Mouse (Mus musculus): Measurements from ENCODE around the gene Neurog2. TPM values are rescaled to one million over a fixed set of nuclear protein-coding genes. Genes with fewer than 3 reads are reported as not detected.

The Neurog2 gene
- total and polyA plus RNA-seq, 3 experiments, result 0.05 TPM; not detected in 2

DNA sequence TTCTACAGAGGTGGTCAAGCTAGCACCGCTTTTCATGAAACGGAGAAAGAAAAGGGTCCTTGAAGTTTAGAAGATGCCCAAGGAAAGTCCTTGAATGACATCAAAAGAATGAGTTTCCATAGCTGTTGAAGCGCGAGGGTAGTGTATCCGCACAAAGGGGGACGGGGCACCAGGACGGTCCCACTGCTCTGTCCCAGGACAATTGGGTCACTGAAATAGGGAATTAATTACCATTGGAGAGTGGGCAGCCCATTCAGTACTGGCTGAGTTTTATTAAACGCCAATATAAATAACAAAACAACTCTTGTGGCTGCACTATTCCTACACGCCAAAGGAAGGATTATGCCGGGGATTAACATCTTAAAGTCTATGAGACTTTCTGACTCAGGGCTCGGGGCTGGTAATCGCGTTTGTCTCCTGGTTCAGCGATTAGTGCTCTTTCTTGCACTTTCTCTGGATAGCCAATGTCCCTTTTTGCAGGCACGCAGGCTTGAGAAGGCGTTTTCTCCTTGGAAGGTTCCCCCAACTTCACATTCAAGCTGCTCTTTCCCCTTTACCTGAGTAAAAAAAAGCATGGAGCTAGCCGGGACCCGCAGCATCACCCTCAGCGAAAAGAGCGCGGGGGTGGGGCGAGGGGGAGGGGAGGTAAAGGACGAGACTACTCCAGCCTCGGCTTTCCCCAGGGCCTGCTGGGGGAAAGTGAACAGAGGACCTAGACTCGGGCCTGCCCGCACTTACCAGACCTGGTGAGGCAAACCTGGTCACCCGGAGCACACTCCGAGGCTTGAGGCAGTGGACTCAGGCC is 5.6 kb upstream of the Neurog2 start:
- Histone ChIP-seq H3K4me3 (ENCODE audit: low read depth, low read length) (no peak overlapping the region; the same call in 1 of the 2 replicates), H3K4me1 (ENCODE audit: insufficient read depth, low read depth, low read length) (peaks cover 42% of the 10 kb centered on the region), H3K27me3 (ENCODE audit: insufficient read depth, low read length) (peaks cover 61% of the 10 kb centered on the region), H3K9me3 (replicated peaks) (no peaks in the 10 kb centered on the region), H3K36me3 (replicated peaks) (no peaks in the 10 kb centered on the region)
- DNase-seq (ENCODE audit: low spot score) (no peak), ATAC-seq (ENCODE audit: extremely low read depth, insufficient number of reproducible peaks, low FRiP score, poor library complexity, severe bottlenecking) (no peak)
- no peak for TF ChIP-seq TAL1 (conservative IDR thresholded peaks at IDR 0.05; ENCODE audit: low read depth, low read length)
- no peak for TF ChIP-seq GATA2 (IDR thresholded peaks at IDR 0.05; ENCODE audit: borderline replicate concordance, low read depth, low read length)

DNA sequence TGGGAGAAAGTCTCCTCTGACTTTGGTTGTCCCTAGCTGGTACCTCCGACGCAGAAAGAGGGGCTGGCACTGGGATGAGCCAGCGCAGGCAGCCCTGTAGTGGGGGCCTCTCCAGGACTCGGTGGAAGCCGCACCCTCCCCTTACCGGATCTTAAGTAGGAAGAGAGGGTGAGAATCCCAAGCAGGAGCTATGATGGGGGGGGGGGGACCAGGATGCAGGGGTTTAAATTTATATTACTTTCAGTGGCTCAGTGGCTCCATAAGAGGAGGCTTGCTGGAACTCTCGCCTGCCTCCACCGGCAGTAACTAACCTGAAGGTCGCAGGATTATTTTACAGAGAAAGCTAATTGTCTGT is 5.0 kb upstream of the Neurog2 start:
- Histone ChIP-seq H3K27me3 (ENCODE audit: insufficient read depth, low read length) (peaks cover 67% of the 10 kb centered on the region), H3K4me3 (ENCODE audit: low read depth, low read length) (no peak overlapping the region; the same call in 1 of the 2 replicates), H3K4me1 (ENCODE audit: insufficient read depth, low read depth, low read length) (peaks cover 48% of the 10 kb centered on the region), H3K9me3 (replicated peaks) (peaks cover 1% of the 10 kb centered on the region), H3K36me3 (replicated peaks) (no peaks in the 10 kb centered on the region)
- no peak for TF ChIP-seq GATA1 (IDR thresholded peaks at IDR 0.05; ENCODE audit: borderline replicate concordance, low read length)
- TF ChIP-seq POLR2AphosphoS5 (IDR thresholded peaks at IDR 0.05; ENCODE audit: insufficient replicate concordance, low read depth, low read length), result no peak
- ATAC-seq (ENCODE audit: extremely low read depth, insufficient number of reproducible peaks, low FRiP score, poor library complexity, severe bottlenecking), result no peak
- DNase-seq (ENCODE audit: low spot score), result no peak

DNA sequence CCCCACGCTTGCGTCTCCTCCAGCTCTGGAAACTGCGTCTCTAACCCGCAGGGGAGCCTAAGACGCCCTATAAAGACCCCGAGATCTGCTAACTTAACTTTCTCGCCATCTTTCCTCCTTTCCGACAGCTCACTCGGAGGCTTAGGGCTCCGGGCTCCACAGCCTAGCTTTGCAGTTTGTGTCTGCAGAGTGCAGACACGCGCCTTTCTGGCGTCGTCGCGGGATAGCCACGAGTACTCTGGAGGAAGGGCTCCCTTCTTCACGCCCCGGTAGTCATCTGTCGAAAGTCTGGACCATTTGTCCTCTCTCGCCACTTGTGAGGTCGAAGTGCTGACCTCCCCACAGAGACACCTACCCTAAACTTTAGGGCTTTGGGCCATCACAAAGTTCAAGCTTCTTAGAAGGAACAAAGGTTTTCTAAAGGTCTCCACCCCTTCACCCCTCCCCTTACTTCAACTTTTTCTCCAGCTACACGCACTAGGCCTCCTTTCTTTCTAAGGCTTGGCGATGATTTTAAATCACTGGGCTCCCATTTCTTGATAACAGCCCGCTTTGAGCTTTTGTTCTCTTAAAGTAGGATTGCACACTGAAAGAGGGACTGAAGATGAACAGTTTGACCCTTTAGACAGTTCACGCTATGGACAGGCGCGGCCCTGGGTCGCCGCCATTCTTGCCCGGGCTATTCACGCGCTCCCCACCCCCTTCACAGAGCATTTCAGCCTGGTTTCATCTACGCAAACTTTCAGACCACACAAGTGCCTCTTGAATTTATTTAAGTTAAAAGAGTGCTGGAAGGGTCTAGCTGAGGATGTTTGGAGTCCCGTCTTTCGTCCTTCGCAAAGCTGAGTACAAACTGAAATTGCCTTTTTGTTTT is 4.4 kb upstream of the Neurog2 start:
- H3K4me1 ChIP-seq (ENCODE audit: insufficient read depth, low read depth, low read length), result peaks cover 54% of the 10 kb centered on the region
- H3K9me3 ChIP-seq (replicated peaks), result peaks cover 7% of the 10 kb centered on the region
- peaks cover 72% of the 10 kb centered on the region for H3K27me3 ChIP-seq (ENCODE audit: insufficient read depth, low read length)
- no peak for TF ChIP-seq POLR2AphosphoS5 (IDR thresholded peaks at IDR 0.05; ENCODE audit: insufficient replicate concordance, low read depth, low read length)
- no peak for TF ChIP-seq GATA2 (IDR thresholded peaks at IDR 0.05; ENCODE audit: borderline replicate concordance, low read depth, low read length)
- no peak for TF ChIP-seq GATA1 (IDR thresholded peaks at IDR 0.05; ENCODE audit: borderline replicate concordance, low read length)
- TF ChIP-seq TAL1 (conservative IDR thresholded peaks at IDR 0.05; ENCODE audit: low read depth, low read length), result no peak
- no peak for TF ChIP-seq CTCF (IDR thresholded peaks at IDR 0.05; ENCODE audit: low read depth, low read length)
- H3K36me3 ChIP-seq (replicated peaks), result no peaks in the 10 kb centered on the region
- DNase-seq (ENCODE audit: low spot score) (no peak), ATAC-seq (ENCODE audit: extremely low read depth, insufficient number of reproducible peaks, low FRiP score, poor library complexity, severe bottlenecking) (no peak)
- H3K4me3 ChIP-seq (ENCODE audit: low read depth, low read length), result peak overlapping the region; percentile 57; the same call in 1 of the 2 replicates

DNA sequence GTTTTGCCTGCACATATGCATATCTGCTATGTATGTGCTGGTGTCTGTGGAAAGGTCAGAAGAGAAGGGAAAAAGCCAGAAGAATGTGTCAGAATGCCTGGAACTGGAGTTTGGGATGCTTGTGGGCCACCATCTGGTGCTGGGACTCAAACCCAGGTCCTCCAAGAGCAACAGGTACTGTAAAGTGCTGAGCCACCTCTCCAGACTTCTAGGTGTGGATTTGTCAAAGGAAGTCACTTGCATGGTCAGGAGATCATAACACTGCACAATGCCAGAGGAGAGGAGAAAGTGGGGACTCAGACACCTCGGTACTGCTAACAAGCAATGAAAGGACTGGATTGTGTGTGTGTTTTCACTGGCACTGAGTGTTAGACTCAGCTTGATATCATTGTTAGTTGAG is 2.7 kb upstream of the Neurog2 start:
- no peak for ATAC-seq (ENCODE audit: extremely low read depth, insufficient number of reproducible peaks, low FRiP score, poor library complexity, severe bottlenecking)
- DNase-seq (ENCODE audit: low spot score), result no peak
- Histone ChIP-seq H3K36me3 (replicated peaks) (no peaks in the 10 kb centered on the region), H3K4me1 (ENCODE audit: insufficient read depth, low read depth, low read length) (peaks cover 62% of the 10 kb centered on the region), H3K4me3 (ENCODE audit: low read depth, low read length) (no peak overlapping the region), H3K27me3 (ENCODE audit: insufficient read depth, low read length) (peaks cover 82% of the 10 kb centered on the region), H3K9me3 (replicated peaks) (peaks cover 14% of the 10 kb centered on the region)
- TF ChIP-seq TAL1 (conservative IDR thresholded peaks at IDR 0.05; ENCODE audit: low read depth, low read length) (no peak), CTCF (IDR thresholded peaks at IDR 0.05; ENCODE audit: low read depth, low read length) (no peak), GATA2 (IDR thresholded peaks at IDR 0.05; ENCODE audit: borderline replicate concordance, low read depth, low read length) (no peak), POLR2AphosphoS5 (IDR thresholded peaks at IDR 0.05; ENCODE audit: insufficient replicate concordance, low read depth, low read length) (no peak), GATA1 (IDR thresholded peaks at IDR 0.05; ENCODE audit: borderline replicate concordance, low read length) (no peak)

DNA sequence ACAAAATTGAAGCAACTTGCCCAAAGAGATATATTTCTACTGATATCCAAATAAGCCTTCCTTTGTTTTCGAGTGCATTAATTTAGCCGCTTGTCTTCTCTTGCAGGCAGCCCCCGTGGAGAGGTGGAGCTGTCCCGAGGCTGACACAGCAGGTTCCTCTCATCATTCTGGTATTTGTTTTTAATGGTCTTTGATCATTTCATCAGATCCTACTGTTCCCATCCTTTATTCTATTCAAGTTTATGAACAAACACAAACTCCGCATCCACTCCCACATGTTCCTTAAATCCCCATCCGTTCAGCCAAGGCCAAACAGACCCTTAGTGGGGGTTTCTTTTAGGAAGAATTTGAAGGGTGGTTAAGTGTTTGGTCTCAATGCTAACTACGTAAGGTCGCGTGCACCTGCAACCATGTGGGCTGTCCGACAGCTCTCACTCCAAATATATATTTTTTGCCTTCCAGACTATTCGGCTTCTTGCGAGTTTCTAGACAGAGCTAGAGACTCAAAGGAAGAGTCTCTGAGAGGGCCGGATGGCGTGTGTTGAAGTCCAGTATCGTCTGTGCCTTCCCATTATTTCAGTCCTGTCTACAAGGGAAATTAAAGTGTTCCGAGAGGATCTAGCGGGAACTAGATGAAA is 2.1 kb upstream of the Neurog2 start:
- no peak for ATAC-seq (ENCODE audit: extremely low read depth, insufficient number of reproducible peaks, low FRiP score, poor library complexity, severe bottlenecking)
- Histone ChIP-seq H3K4me1 (ENCODE audit: insufficient read depth, low read depth, low read length) (peaks cover 56% of the 10 kb centered on the region), H3K36me3 (replicated peaks) (no peaks in the 10 kb centered on the region), H3K27me3 (ENCODE audit: insufficient read depth, low read length) (peaks cover 81% of the 10 kb centered on the region), H3K4me3 (ENCODE audit: low read depth, low read length) (no peak overlapping the region), H3K9me3 (replicated peaks) (peaks cover 14% of the 10 kb centered on the region)
- DNase-seq (ENCODE audit: low spot score), result no peak
- TF ChIP-seq POLR2AphosphoS5 (IDR thresholded peaks at IDR 0.05; ENCODE audit: insufficient replicate concordance, low read depth, low read length) (no peak), TAL1 (conservative IDR thresholded peaks at IDR 0.05; ENCODE audit: low read depth, low read length) (no peak), CTCF (IDR thresholded peaks at IDR 0.05; ENCODE audit: low read depth, low read length) (no peak), GATA2 (IDR thresholded peaks at IDR 0.05; ENCODE audit: borderline replicate concordance, low read depth, low read length) (no peak), GATA1 (IDR thresholded peaks at IDR 0.05; ENCODE audit: borderline replicate concordance, low read length) (no peak)

DNA sequence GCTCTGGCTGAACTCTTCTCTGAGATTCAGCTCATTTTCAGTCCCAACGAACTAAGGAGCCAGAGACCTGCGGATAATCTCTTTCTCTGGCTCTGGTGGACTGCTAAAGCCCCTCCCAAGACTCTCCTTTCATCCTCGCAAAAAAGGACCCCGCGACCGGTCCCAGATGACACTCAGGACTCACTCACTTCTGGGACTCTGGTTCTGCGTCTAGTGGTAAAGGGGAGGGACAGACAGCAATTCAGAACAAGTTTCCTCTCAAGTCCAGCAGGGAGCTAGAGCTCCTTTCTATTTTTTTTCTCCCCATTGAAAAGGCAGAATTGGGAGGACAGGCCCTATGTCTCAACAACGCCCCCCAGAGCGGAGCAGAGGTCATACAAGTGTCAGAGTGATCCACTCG is 1.4 kb upstream of the Neurog2 start:
- H3K4me3 ChIP-seq (ENCODE audit: low read depth, low read length), result no peak overlapping the region
- peaks cover 81% of the 10 kb centered on the region for H3K27me3 ChIP-seq (ENCODE audit: insufficient read depth, low read length)
- H3K4me1 ChIP-seq (ENCODE audit: insufficient read depth, low read depth, low read length), result peaks cover 52% of the 10 kb centered on the region
- H3K36me3 ChIP-seq (replicated peaks), result no peaks in the 10 kb centered on the region
- peaks cover 14% of the 10 kb centered on the region for H3K9me3 ChIP-seq (replicated peaks)
- ATAC-seq (ENCODE audit: extremely low read depth, insufficient number of reproducible peaks, low FRiP score, poor library complexity, severe bottlenecking), result no peak
- no peak for DNase-seq (ENCODE audit: low spot score)
- TF ChIP-seq GATA2 (IDR thresholded peaks at IDR 0.05; ENCODE audit: borderline replicate concordance, low read depth, low read length) (no peak), CTCF (IDR thresholded peaks at IDR 0.05; ENCODE audit: low read depth, low read length) (no peak)

All from G1E (cell line).